Mouse (Mus musculus): ENCODE measurements around the gene Ttll5.

Ttll5 gene

GRCm38 (mm10) chr12:85824438-85825264 is at the start of gene Ttll5, which contains the start of gene Erg28:
Gene Ttll5, plus strand, starts transcription at chr12:85824659.
Gene Erg28, minus strand, starts transcription at chr12:85824550.
- peak; percentile 95 for DNase-seq

GRCm38 (mm10) chr12:85778962-85779361 is 45.5 kb upstream of the Ttll5 start:
- DNase-seq = no peak

GRCm38 (mm10) chr12:85779707-85780106 is 44.8 kb upstream of the Ttll5 start:
- no peak for DNase-seq

- DNase-seq = no peak
Measured at GRCm38 (mm10) chr12:85781606-85782005, 42.9 kb upstream of the Ttll5 start.

- peak; percentile 14 for DNase-seq
Measured at GRCm38 (mm10) chr12:85784916-85785815, 39.3 kb upstream of the Ttll5 start.

- no peak for DNase-seq
Measured at GRCm38 (mm10) chr12:85792158-85792557, 32.3 kb upstream of the Ttll5 start.

- DNase-seq = peak; percentile 66
Measured at GRCm38 (mm10) chr12:85792821-85793346, 31.6 kb upstream of the Ttll5 start.

- DNase-seq = no peak
Measured at GRCm38 (mm10) chr12:85794094-85794493, 30.4 kb upstream of the Ttll5 start.

GRCm38 (mm10) chr12:85795551-85795950 is 28.9 kb upstream of the Ttll5 start:
- DNase-seq = no peak

- peak; percentile 11 for DNase-seq
Measured at GRCm38 (mm10) chr12:85800031-85800430, 24.4 kb upstream of the Ttll5 start.

GRCm38 (mm10) chr12:85809726-85810125 is 14.7 kb upstream of the Ttll5 start:
- DNase-seq = peak; percentile 43

- DNase-seq = no peak
Measured at GRCm38 (mm10) chr12:85810959-85811358, 13.5 kb upstream of the Ttll5 start.

- no peak for DNase-seq
Measured at GRCm38 (mm10) chr12:85811676-85812075, 12.8 kb upstream of the Ttll5 start.

- DNase-seq = peak; percentile 82
Measured at GRCm38 (mm10) chr12:85813599-85813998, 10.9 kb upstream of the Ttll5 start.

- peak; percentile 53 for DNase-seq
Measured at GRCm38 (mm10) chr12:85822051-85822450, 2.4 kb upstream of the Ttll5 start.

GRCm38 (mm10) chr12:85825361-85825760 is 902 bp downstream of the Ttll5 start:
- DNase-seq = no peak

- no peak for DNase-seq
Measured at GRCm38 (mm10) chr12:85825822-85826221, 1.4 kb downstream of the Ttll5 start.

- DNase-seq = no peak
Measured at GRCm38 (mm10) chr12:85828856-85829255, 4.4 kb downstream of the Ttll5 start.

- DNase-seq = no peak
Measured at GRCm38 (mm10) chr12:85829866-85830265, 5.4 kb downstream of the Ttll5 start.

GRCm38 (mm10) chr12:85830691-85831090 is 6.2 kb downstream of the Ttll5 start:
- peak; percentile 40 for DNase-seq

- no peak for DNase-seq
Measured at GRCm38 (mm10) chr12:85834543-85834942, 10.1 kb downstream of the Ttll5 start.

GRCm38 (mm10) chr12:85837765-85838164 is 13.3 kb downstream of the Ttll5 start:
- DNase-seq = no peak

- DNase-seq = no peak
Measured at GRCm38 (mm10) chr12:85839371-85840000, 15.0 kb downstream of the Ttll5 start.
